Mouse (Mus musculus) heart, postnatal 25 days (tissue): ENCODE measurements at regions not wholly inside any gene's neighbourhood (a gene's known extent, or its start where the extent isn't known, plus 50 kb on each side); places are given as distances from the start of the nearest gene placed in this dataset.
"Not testable (repeated sequence)": the region's sequence is repeated elsewhere in the genome, so short reads cannot be mapped to it uniquely, and the experiment has no call there.

ENCODE experiments used
- DNase-seq: peaks from one replicate; pipeline ENCODE4 v3.0.0; 2022; ENCODE audit warnings: low spot score
- intact Hi-C: fragments of 180-260 bp; cut with DNase I; formaldehyde crosslinking; loops from one replicate; pipeline ENCODE4 v1.15.1; 2025

- DNase-seq: peak; percentile 4
- intact Hi-C loops: no loop called here
These were observed 454.7 kb upstream of the Slc5a7 start for GRCm38 (mm10) chr17:54753396-54753994.

DNA sequence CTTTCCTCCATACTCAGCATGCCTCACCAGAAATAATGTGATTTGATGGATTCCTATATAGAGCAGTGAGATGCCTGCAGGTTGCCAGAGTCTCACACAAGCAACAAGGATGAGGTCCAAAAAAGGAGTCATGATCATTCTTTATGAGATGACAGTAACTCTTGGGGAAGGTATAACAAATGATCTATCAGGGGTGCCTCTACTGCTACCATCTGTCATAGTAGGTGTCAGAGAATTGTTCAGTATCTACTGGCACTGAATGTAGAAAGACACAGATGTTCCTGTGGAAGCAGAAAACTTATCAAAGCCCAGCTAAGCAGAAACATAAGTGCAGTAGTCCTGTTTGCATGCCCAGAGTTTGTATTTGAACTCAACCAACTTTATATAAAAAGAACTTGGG is 454.1 kb upstream of the Slc5a7 start:
- intact Hi-C loops: no loop called here
- no peak for DNase-seq

DNA sequence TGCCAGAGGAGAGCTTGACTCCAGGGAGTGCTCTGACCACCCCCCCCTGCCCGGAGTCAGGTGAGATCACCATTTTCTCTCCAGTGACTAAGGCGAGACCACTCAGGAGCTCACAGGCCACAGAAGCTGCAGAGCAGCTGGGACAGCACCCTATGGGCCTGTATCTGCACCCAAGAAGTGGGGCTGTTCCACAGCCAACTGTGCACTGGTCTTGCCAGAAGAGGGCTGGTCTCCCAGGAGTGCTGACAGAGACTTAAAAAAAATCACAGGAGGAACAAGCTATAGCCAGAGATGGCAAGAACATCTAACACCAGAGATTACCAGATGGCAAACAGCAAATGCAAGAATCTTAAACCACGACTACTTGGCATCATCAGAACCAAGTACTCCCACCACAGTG is 437.0 kb upstream of the Slc5a7 start:
- intact Hi-C loops: no loop called here
- no peak for DNase-seq

DNA sequence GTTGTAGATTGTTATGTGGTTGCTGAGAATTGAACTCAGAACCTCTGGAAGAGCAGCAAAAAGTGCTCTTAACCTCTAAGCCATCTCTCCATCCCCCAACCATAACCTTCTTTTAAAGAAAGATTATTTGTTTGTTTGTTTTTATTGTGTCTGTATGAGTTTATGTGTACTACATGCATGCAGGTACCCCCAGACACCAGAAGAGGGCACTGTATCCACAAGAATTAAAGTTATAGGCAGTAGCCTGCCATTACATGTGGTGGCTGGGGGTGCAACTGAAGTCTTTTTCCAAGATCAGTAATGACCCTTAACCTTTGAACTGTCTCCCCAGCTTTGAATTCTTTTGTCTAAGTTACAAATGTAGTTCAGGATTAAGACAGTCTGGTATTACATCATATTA is 428.8 kb upstream of the Slc5a7 start:
- DNase-seq: no peak
- intact Hi-C loops: no loop called here

DNA sequence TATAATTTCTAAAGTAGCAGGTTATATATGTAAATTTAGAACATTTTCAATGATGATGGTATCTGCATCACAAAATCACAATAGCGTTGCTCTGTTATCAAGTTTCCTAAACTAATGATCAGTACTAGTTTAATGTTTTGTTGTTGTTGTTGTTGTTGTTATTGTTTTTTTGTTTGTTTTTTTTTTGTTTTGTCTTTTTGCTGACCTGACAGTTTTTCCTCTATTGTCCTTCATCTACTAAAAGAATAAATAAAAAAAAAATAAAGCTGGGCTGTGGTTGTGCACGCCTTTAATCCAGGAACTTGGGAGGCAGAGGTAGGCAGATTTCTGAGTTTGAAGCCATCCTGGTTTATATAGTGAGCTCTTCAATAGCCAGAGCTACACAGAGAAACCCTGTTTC is 427.9 kb upstream of the Slc5a7 start:
- intact Hi-C loops: no loop called here
- no peak for DNase-seq

DNA sequence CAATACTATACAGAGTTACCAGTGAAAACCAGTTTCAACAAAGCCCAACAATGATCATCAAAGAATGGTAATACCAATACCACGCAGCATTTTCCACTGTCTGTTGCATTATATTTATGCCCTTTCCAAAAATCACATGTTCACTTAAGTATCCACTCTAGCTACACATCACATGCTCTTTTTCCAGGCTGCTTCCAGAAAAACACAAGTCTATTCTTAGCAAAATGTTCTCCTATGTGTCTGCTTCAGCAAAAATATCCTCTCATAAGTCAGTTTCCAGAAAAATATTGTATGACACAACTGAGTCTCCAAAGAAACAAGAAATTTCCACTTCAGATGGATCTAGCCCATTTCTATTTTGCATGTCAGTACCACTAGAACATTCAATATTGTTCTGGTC is 414.2 kb upstream of the Slc5a7 start:
- intact Hi-C loops: no loop called here
- DNase-seq: no peak

- intact Hi-C loops, DNase-seq: not testable (repeated sequence)
These were observed 409.0 kb upstream of the Slc5a7 start for GRCm38 (mm10) chr17:54707811-54708210.

DNA sequence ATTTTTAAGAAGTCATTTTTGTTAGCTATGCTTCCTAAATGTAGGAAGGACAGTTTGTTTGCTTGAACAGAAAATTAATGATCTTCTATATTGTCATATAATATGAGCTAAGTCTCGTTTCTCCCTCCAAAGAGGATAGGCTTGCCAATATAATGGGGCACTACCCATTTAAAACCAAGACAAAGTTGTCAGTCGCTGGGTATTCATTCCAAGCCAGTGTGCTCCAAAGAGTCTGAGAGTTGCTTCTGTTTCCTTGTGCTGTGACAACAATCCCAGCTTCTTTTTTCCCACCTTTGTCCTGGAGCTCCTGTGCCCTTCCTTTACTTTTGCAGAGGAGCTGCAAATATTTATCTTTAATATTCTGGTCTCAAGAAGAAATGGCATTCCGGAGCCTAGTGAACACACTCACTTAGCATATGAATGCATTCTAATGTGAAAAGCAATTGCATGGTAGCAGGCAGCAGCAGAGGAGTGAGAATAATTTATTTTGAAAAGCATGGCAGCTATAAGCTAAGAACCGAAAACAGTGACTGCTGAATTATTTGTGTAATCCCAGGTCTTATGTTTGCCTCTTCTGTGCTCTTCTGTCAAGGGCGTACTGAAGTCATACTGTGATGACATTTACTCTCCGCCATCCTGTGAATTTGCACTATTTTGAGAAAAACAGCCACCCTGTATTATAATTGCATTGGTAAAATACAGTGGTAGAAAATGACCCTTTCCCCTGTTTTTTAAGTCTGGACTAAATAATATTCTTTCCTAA is 402.7 kb upstream of the Slc5a7 start:
- DNase-seq: no peak
- intact Hi-C loops: no loop called here

DNA sequence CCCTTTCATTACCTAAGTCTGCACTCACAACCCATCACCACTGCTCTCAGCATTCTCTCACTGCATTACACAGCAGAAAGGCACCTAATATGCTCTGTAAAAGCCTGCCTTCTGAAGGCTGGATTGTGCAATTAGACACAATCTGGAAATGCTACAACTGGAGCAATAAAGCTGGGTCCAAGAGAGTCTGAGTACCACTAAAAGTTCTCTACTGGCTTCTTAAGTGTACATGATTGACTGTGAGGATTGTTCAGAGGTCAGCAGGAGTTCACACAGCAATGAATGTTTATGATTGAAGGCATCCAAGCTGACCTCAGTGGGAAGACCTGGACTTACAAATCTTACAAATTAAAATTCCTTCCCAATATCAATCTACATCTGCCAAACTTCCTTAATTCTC is 395.8 kb upstream of the Slc5a7 start:
- DNase-seq: no peak
- intact Hi-C loops: no loop called here

DNA sequence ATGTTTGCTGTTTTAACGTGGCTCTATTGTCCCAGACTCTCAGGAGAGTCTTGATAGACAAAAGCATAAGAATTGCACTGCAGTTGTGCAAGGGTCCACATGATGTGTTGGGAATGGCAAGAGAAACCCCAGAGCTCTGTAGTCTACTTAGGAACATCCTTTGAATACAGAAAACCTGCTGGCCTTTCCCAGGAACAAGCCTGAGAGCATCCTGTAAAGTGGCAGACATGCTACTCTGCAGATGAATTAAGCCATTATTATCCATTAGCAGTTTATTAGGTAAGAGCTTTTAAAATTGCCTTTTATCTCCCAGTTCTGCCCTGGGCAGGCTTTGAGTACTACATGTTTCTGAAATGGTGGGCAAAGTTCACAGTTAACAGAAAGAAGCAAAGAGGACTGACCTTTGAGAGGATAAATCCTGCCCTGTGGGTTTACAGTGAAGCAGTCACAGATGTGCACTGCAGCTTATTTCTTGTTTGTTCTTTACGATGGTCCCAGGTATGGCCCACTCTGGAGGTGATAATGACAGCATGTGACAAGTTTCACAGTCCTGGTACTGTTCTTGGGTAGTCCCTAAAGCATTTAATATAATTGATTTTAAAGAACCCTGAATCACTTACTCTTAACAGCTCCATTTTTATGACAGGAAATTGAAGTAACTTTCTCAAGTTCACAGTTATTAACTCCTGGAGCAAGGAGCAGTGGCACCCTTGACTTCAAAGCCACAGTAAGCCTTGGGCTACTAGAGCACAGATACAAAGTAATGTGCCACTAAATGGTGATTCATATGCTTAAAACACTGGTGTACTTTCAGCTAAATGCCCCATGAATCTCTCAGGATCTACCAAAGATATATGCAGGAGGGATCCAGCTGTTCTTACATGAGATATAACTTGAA is 386.6 kb upstream of the Slc5a7 start:
- intact Hi-C loops: no loop called here
- no peak for DNase-seq

DNA sequence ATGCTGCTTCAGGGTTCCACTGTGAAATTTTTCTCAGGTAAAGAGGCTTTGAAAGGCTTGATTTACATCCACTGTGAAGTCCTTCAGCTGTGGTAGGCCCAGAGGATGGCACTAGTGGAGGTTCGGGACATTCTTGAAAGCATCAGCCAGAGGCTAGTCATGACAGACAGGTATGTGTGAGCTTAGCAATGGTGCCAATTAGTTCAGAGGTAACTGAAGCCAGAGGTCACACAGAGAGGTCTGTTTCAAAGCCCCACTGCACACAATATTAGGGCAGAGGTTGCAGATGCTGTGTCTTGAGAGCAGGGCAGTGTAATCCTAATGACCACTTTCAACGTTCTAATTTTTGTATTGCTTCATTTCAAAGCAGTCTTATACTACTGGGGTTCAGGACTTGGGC is 379.3 kb upstream of the Slc5a7 start:
- intact Hi-C loops: no loop called here
- DNase-seq: no peak

GRCm38 (mm10) chr17:54669499-54669898 is 370.7 kb upstream of the Slc5a7 start:
- DNase-seq: no peak

DNA sequence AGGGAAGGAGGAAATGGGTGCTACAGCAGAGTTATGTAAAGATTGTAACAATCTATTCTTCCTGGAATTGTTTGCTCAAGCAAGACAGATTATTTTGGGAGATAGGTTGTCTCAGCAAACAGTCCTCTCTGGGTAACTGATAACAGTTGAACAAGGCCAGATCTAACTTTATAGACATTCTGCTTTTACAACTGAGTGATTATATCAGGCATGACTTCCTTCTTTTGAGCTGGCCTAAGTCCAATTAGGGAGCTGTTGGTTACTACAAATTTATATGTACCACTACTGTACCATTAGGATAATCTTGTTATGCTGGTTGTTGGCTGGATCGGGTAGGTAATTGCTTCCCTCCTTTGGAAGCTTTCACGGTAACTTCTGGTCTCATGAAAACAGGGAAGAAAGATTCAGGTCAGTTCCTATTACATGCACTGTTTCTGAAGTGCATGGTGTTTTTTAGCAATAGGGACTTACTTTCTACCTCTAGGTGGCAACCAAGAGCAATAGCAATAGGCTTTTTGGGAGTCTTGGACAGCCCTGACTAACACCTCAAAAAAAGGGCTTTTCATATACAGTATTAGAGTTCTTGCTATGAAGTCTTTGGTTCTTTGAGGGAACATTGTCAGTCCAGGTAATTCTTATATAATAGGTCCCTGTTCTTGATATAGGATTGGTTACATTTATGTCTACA is 363.9 kb upstream of the Slc5a7 start:
- intact Hi-C loops: no loop called here
- DNase-seq: no peak

More at GRCm38 (mm10) chr17:54669499-54669898, 370.7 kb upstream of the Slc5a7 start:
- intact Hi-C loops: no loop called here

- intact Hi-C loops: no loop called here
- DNase-seq: no peak
These were observed 357.7 kb upstream of the Slc5a7 start for GRCm38 (mm10) chr17:54656553-54656952.
